Mouse (Mus musculus) erythroblast, embryonic 14.5 days (primary cell): ENCODE results near the gene Cdc42ep4.

Experiments used
- GATA1 ChIP-seq: IDR thresholded peaks from 2 replicates; pipeline ENCODE4 v1.6.1; 2012; ENCODE audit warnings: low read length, inconsistent platforms, mixed read lengths
- TAL1 ChIP-seq: IDR thresholded peaks from 3 replicates; pipeline ENCODE4 v1.6.1; 2012; ENCODE audit warnings: low read length, inconsistent platforms, mixed read lengths

DNA sequence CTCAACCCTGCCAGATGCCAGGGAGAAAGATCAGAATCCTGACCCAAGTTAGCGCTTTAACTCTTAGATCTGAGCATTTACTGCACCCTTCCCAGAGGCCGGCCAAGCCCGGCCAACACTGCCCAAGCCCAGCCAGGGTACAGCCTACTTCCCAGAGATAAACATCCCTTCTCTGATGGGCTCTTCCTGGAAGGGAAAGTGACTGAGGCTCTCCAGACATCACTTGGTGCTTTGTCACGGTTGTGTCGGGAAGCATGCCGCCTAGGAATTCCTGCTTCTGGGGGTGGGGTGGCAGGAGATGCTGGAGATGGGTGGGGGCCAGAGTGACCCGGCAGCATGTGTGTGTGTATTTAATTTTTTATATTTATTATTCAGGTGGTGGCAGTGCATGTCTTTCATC lies 11.6 kb downstream of the Cdc42ep4 start:
- TF ChIP-seq GATA1, result no peak
- no peak for TF ChIP-seq TAL1
